Mouse (Mus musculus) cerebral cortex, adult 2 months (tissue): ENCODE results near the gene Olfr284.

ENCODE experiments used
- WGBS: fragments of 180-500 bp; shearing (Covaris S2); methylation state at CpG from one replicate; pipeline ENCODE4 v1.1.7; 2018; 5-methylcytosine and 5-hydroxymethylcytosine counted together

Olfr284 gene

DNA sequence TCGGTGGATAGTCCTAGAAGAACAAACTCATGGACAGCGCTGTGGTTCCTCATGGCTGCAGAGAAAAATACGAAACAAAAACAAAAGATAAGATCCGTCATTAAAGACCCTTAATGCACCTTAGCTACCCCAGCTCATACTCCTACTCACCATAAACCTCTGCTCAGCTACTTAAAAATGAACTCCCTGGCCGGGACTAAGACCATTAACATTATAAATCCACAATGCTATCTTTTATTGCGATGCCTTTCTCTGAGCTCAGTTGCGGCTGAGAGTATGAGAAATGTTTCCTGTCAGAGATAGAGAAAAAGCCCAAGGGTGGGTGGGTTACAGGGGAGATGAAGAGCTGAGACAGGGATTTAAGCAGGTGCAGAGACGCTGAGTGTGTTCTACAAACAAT lies at the start of gene Olfr284:
Olfr284 (minus strand) TSS at position 101 of the 400 bp plus-strand sequence.
- WGBS: 91% methylated on average over 8 of the region's 8 CpGs

- 19% methylated on average over 7 of the region's 7 CpGs for WGBS
Measured at GRCm38 (mm10) chr15:98389796-98390195, 49.0 kb upstream of the Olfr284 start.

- WGBS: 87% methylated on average over 2 of the region's 2 CpGs
Measured at GRCm38 (mm10) chr15:98387621-98388020, 46.8 kb upstream of the Olfr284 start.

- WGBS: 92% methylated on average over 6 of the region's 6 CpGs
Measured at GRCm38 (mm10) chr15:98380846-98381245, 40.1 kb upstream of the Olfr284 start, which contains the start of gene Olfr283. Gene Olfr283 (minus strand): TSS chr15:98380946.

- 93% methylated on average over 13 of the region's 13 CpGs for WGBS
Measured at GRCm38 (mm10) chr15:98378209-98378608, 37.4 kb upstream of the Olfr284 start.

GRCm38 (mm10) chr15:98317177-98317724 lies 23.5 kb downstream of the Olfr284 start, which contains the start of gene Olfr285:
Gene Olfr285 (minus strand): TSS chr15:98317353.
- 78% methylated on average over 5 of the region's 5 CpGs for WGBS

GRCm38 (mm10) chr15:98315703-98316102 lies 25.1 kb downstream of the Olfr284 start:
- 53% methylated on average over 6 of the region's 6 CpGs for WGBS

- 1% methylated on average over 60 of the region's 60 CpGs for WGBS
Measured at GRCm38 (mm10) chr15:98295628-98296551, 44.9 kb downstream of the Olfr284 start, which contains the start of gene Zfp641. Gene Zfp641 (minus strand): TSS chr15:98296161.

- WGBS: 90% methylated on average over 8 of the region's 8 CpGs
Measured at GRCm38 (mm10) chr15:98293651-98294050, 47.1 kb downstream of the Olfr284 start.
